Mouse (Mus musculus): ENCODE data around the gene Cdk20. TPM values are rescaled to one million over a fixed set of nuclear protein-coding genes. Genes with fewer than 3 reads are reported as not detected.
"Not testable (repeated sequence)": the region's sequence is repeated elsewhere in the genome, so short reads cannot be mapped to it uniquely, and the experiment has no call there.

The Cdk20 gene
- total RNA-seq, 2 experiments from 2014 or later: 13.0 to 13.3 TPM

DNA sequence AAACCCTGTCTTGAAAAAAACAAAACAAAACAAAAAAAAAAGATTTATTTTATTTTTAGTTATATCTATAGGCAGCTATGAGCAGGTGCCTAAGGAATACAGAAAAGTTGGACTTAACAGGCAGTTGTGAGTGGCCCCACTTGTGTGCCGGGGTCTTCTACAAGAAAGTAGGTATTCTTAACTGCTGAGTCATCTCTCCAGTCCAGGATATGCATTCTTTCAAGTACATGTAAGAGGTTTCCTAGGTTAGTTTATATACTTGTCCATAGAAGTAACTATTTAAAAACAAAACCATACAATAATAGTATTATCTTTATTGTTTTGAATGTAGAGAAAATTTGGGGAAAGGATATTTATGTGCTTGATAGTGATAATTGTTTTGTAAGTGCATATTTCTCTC lies 11.3 kb upstream of the Cdk20 start:
- no peak for DNase-seq (ENCODE audit: extremely low spot score in 1 of 2, low spot score in 2 of 2)
- intact Hi-C loops (cut with DNase I): no loop called here

DNA sequence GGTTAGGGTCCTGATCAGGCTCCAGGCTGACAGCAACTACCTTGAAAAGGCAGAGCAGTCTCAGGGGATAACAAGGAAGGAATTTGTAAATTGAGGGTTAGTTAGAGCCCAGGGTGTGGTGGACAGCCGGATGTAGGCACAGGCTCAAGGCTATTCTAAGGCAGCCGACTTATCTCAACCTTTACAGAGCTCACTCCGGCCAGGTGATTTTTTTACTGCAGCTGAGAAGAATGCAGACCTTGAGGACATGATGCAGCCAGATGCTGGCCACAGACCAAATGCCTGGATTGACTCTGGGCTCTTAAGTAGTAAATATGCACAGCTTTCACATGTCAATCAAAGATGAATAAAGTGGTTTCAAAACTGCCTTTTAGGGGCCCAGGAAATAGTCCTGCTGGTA lies 10.7 kb upstream of the Cdk20 start:
- intact Hi-C loops (cut with DNase I): no loop called here
- no peak for DNase-seq (ENCODE audit: extremely low spot score in 1 of 2, low spot score in 2 of 2)

DNA sequence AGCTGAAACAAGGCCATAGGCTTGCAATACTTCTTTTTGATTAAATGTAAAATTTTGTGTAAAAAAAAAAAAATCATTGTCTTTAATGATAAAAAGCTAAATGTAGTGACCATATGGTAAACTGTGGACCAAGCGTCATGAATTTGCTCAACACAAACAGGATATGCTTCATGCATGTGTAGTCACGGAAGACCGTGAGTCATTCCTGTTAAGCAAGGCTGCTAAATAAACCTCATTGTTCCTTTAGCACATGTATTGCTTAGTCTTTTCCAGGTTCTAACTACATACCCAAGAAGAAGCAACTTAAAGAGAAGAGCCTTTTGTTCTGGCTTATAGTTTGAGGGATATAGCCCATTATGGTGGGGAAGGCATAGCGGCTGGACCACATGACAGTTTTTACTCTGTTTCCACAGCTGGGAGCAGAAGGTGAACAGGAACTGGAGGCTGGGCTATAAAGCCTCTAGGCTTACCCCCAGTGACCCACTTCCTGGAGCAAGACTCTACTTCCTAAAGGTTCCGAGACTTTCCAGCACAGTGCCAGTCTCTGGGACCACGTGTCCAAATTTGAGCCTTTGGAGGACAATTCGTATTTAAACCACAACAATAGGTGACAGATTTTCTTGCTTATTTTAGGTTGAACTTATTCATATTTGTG lies 10.0 kb upstream of the Cdk20 start:
- no peak for DNase-seq (ENCODE audit: extremely low spot score in 1 of 2, low spot score in 2 of 2)
- intact Hi-C loops (cut with DNase I): no loop called here

DNA sequence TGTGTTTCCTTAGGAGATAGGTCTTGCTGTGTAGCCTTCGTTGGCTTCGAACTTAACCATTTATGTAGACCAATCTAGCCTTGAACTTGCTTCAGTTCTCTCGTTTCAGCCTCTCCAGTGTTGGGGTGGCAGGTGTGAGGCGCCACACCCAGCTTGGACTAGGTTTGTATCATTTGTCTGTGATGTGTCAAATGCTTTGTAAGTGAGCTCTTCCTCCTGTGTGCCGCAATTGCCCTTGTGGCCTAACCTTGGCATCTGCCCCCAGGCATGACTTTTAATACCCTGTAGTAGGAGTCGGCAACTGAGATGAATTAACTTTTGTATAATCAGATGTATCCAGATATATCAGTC lies 9.5 kb upstream of the Cdk20 start:
- intact Hi-C loops (cut with DNase I): no loop called here
- DNase-seq (ENCODE audit: extremely low spot score in 1 of 2, low spot score in 2 of 2): no peak

DNA sequence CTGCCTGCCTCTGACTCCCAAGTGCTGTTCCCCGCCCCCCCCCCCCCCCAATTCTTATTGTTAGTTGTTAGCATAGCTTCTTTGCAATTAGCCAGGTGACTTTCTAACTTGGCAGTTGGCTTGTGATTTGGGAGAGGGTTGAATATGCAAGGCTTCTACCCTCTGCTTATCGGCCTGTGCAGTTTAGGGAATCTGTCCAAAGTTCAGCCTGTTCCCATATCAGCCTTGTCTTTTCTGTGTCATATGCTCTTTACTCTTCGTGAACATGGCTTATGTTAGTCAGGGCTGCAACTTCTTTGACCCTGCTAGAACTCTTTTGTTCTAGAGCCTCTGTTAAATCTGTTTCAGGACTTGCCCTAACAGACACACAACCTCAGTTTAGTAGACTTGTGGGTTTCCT lies 7.8 kb upstream of the Cdk20 start:
- intact Hi-C loops (cut with DNase I): no loop called here

DNA sequence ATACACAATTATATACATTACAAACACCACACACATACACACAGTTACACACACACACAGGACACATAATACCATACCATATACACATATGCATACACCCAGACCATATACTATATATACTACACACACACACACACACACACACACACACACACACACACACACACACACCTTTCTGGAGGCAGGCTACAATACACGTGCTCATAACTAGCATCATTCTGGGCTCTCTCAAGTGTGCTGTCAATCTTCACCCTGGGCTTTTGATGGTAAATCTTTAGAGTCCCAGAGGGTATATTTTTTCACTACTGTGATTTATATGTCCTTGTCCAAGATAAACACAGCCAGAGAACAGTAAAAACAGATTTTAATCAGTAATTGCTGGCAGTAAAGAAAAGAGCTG lies 6.8 kb upstream of the Cdk20 start:
- intact Hi-C loops (cut with DNase I): no loop called here

More for the DNA sequence above, 7.8 kb upstream of the Cdk20 start:
- DNase-seq (ENCODE audit: extremely low spot score in 1 of 2, low spot score in 2 of 2): no peak

DNA sequence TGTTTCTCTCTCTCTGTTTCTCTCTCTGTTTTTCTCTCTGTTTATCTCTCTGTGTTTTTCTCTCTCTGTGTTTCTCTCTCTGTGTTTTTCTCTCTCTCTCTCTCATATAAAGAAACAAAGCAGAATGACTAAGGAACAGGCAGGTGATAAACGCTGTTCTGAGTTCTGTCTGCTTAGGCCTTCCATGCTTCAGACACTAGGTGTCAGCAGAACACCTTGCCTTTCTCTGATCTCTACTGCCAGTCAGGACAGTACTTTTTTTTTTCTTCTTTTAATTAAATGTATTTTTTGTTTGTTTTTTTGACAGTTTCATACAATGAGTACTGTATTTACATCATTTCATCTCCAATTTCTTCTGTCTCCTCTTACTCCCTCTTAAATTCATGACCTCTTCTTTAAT lies 2.8 kb upstream of the Cdk20 start:
- intact Hi-C loops (cut with DNase I): no loop called here
- no peak for DNase-seq (ENCODE audit: extremely low spot score in 1 of 2, low spot score in 2 of 2)

More for the DNA sequence above, 6.8 kb upstream of the Cdk20 start:
- no peak for DNase-seq (ENCODE audit: extremely low spot score in 1 of 2, low spot score in 2 of 2)

DNA sequence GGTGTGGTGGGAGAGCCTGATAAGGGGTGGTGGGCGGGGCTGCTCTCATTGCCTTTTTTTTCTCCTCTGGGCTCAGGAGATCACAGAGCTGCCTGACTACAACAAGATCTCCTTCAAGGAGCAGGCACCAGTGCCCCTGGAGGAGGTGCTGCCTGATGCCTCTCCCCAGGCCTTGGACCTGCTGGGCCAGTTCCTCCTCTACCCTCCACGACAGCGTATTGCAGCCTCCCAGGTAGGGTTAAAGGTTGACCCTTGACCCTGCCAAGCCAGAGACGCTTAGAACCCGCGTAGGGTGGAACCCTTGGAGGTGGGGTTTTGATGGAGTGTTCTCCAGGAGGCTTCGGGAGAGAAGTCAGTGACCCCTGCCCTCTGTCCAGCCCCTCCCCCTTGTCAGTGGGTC lies 5.7 kb downstream of the Cdk20 start:
- DNase-seq (ENCODE audit: extremely low spot score in 1 of 2, low spot score in 2 of 2): no peak
- intact Hi-C loops (cut with DNase I): loop anchor here (5.0 to 10.0 kb wide), 2 partner anchors 190 to 253 kb away; no protein-coding TSS in a partner anchor

DNA sequence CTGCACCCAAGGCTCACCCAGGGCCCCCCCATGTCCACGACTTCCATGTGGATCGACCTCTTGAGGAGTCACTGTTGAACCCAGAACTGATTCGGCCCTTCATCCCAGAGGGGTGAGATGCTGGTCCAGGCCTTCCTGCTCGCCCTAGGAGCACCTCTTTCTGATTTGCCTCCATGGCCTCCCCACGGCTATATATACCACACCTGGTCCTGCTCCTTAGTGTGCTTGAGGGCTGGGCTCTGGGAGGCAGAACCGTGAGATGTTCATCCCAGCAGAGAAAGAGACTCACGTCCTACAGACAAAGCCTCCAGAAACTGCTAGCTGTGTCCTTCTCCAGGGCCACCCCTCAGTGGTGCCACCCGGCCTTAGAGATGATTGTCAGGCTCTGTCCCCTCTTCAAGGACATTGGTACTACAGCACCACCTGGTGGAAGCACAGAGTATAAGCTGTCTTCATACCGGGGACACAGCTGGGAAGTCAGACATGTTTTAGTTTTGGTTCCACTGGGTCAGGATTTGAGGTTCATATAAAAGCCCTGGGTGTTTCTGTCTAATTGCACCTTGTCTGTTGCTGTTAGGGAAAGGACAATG lies 6.8 kb downstream of the Cdk20 start:
- DNase-seq (ENCODE audit: extremely low spot score in 1 of 2, low spot score in 2 of 2): peak; percentile 41 to 81
- intact Hi-C loops (cut with DNase I): loop anchor here (1.0 to 10.0 kb wide), 3 partner anchors 124 to 254 kb away; no protein-coding TSS in a partner anchor

DNA sequence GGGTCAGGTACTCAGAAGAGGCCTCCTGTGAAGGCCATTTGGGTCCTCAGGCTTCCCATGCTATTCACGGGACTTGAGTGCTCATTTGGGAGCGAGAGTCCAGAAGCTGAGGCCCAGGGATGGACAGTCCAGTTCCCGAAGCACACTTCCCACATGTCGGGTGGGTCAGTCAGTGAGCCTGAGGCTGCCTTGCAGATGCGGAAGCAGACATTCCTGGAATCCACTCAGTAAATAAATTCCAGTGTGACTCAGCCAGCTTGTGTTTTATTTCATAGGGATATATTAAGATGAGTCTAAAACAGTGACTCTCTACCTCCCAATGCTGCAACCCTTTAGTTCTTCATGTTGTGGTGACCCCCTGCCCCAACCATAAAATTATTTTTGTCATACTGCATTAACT lies 7.4 kb downstream of the Cdk20 start:
- no peak for DNase-seq (ENCODE audit: extremely low spot score in 1 of 2, low spot score in 2 of 2)
- intact Hi-C loops (cut with DNase I): loop anchor here (1.0 to 10.0 kb wide), 3 partner anchors 124 to 255 kb away; no protein-coding TSS in a partner anchor

DNA sequence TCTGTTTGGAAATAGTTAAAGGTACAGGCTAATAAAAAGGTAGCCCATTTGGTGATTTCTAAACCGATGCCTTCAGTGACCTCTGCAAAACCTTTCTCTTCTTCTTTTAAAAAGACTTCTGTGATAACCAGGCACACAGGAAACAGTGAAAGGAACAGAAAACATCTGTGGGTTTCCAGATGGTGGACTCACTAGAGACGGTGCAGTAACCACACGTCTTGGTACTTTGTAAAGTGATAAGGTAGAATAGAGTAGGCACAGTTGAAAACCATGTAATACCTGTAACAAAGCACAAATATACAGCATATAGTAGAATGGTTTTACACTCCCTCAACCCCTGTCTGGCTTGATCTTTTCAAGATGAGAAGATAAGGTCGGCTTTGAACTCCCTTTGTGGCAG lies 8.5 kb downstream of the Cdk20 start:
- intact Hi-C loops (cut with DNase I): loop anchor here (5.0 to 10.0 kb wide), 3 partner anchors 134 to 802 kb away; partner anchors contain the start of gene Mfsd14b

DNA sequence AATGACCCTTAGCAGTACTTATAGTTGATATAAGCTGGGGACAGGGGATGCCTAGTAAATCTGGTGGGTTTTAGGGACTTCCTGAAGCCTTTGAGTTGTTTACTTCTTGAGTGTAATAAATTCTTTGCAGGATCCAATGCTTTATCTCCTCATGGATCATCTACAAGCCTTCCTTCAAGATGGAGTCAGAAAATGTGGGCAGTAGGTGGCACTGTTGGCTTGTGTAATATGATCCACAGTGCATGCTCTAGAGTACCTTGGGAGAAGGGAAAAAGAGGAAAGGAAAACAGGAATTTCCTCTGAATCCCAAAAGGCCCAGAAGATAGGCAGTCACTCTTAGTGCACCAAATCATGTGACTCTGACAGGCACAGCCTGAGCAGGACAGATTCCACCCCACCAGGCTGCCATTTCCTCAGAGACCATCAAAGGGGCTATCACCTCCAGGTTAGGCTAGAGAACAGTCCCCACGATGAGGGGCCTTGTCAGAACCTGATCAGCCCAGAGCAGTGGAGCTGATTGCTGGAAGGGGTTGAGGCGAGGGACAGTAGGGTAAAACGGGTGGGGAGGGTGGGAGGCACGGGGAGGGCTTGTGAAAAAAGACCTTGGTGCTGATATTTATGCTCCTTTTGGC lies 11.3 kb downstream of the Cdk20 start:
- DNase-seq (ENCODE audit: extremely low spot score in 1 of 2, low spot score in 2 of 2): peak; percentile 56 to 62
- intact Hi-C loops (cut with DNase I): loop anchor here (5.0 to 10.0 kb wide), 3 partner anchors 131 to 799 kb away; partner anchors contain the start of gene Mfsd14b

More for the DNA sequence above, 8.5 kb downstream of the Cdk20 start:
- DNase-seq (ENCODE audit: extremely low spot score in 1 of 2, low spot score in 2 of 2): no peak

DNA sequence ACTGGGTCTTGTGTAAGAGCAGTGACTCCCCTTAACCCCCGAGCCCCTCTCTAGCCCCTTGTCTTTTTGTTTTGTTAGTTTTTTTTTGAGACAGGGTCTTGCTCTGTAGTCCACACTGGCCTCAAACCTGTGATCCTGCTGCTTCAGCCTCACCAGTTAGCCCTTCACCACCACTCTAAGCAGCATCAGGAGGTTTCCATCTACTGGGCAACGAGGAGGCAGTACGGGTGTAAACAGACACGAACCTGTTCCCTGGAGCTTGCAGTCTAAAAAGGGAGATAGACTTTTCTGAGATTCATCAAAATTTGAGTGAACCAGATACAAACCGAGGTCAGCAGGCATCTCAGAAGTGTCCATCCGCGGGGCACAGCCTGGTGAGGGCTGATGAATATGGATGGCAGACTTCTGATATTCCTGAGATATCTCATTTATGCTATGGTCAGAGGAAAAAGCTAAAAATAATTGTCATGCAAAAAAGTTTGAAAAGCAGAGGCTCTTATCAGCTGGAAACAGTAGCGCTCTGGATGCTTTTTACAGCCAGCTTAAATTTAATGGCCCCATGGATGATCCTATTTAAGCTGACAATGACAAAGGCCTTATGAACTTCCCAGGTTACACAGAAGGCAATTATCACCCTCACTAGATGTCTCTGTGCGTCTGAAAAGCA lies 13.3 kb downstream of the Cdk20 start:
- no peak for DNase-seq (ENCODE audit: extremely low spot score in 1 of 2, low spot score in 2 of 2)
- intact Hi-C loops (cut with DNase I): loop anchor here (5.0 to 10.0 kb wide), 3 partner anchors 129 to 669 kb away; partner anchors contain the start of gene Mfsd14b

DNA sequence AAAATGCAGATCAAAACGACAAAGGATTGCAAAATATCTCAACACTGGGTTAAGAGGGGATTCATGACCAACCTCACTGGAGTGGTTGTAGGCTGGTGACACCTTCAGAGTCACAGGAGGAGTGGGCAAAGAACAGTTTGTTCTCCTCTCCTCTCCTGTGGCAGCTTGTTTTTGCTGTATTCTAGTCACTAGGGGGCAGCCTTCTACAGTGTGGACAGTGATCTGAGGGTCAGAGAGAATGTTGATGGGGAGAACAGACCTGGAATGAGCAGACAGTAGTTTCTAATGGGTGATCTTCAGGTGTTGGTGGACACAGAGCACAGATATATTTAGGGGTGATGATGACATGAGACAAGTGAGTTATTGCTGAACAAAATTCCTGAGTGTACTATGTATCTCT lies 15.8 kb downstream of the Cdk20 start:
- intact Hi-C loops (cut with DNase I): loop anchor here (2.0 to 10.0 kb wide), 4 partner anchors 127 to 667 kb away; partner anchors contain the start of genes Cntnap3 and Mfsd14b
- no peak for DNase-seq (ENCODE audit: extremely low spot score in 1 of 2, low spot score in 2 of 2)

DNA sequence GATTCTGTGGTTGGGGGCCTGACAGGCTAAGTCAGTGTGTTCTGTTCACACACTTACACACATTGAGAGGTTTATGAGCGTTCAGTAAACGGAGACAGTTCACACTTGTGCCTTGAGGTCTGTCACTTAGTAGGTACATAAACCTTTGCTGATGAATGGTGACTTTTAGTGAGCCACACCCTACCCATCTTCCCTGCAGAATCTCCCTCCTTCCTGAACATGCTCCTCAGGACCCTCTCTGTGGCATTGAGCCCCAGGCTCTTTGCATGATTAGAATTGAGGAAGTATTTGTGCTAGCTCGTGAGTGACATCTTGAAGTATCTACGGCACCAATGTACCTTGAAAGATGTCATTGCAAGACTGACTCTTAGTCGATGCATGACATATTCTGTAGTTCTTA lies 16.6 kb downstream of the Cdk20 start:
- intact Hi-C loops (cut with DNase I): loop anchor here (2.0 to 10.0 kb wide), 4 partner anchors 126 to 666 kb away; partner anchors contain the start of genes Cntnap3 and Mfsd14b
- no peak for DNase-seq (ENCODE audit: extremely low spot score in 1 of 2, low spot score in 2 of 2)

DNA sequence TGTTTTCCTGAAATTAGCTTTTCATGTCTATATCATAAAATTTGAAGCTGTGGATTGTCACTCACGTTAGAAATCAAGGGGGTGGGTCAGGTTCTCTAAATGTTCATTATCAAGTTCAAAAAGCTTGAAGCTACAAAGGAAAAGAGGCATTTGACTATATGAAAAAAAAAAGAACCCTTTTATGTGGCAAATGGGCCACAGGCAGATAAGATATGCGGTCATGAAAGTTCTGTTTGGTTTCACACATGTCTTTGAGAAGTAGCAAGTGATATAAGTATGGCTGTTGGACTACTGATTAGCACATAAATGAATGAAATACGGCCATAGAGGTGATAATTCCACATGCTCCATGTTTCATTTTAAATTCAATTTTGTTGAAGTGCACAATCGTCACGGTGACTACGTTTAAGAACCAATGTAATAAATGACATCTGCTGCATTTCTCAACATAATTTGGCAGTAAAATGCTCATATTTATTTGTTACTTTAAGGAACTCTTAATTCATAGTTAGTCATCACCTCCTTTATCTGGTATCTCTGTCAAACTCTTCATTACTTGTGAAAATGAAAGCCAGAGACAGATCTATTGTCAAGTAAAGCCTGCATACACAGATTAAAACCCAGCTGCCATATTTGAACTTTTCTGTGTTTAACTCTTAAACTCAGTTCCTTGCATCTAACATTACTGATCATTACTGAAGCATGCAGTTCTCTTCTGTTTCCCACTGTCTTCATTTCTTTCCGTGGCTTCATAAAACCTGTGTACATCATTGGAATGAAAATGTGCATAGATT lies 18.1 kb downstream of the Cdk20 start:
- DNase-seq (ENCODE audit: extremely low spot score in 1 of 2, low spot score in 2 of 2): no peak
- intact Hi-C loops (cut with DNase I): no loop called here

DNA sequence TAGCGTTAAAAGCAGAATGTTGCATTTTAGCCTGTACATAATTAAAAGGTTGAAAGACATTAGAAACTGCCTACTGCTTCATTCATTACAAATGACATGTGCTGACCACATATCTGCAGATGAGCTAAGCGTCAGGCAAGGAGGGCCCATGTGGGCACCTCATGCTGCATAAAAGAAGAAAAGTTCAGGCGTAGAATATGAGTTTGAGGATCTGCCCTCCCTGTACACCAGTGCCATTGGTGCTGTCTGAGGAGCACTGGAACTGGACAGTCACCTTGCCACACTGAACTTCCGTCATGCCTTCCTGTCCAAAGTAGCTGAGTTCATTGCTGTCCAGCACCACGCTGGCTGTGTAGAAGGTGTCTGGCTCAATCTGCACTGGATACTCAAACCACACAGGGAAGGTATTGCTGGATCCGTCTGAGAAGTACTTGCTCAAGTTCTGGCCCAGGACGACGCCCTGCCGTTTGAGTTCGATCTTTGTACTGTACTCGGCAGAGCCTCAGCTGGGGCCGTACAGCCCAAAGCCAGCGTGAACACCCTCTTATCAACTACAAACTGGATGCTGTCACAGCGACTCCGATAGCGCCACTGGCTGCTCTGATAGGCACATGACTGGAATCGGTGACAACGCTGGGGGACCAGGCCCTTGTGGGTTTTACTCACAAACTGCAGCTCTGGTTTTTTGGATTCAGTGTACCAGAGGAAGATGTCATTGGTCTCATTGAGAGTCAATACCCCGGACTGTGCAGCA lies 25.3 kb downstream of the Cdk20 start:
- intact Hi-C loops (cut with DNase I); DNase-seq (ENCODE audit: extremely low spot score in 1 of 2, low spot score in 2 of 2): not testable (repeated sequence)

DNA sequence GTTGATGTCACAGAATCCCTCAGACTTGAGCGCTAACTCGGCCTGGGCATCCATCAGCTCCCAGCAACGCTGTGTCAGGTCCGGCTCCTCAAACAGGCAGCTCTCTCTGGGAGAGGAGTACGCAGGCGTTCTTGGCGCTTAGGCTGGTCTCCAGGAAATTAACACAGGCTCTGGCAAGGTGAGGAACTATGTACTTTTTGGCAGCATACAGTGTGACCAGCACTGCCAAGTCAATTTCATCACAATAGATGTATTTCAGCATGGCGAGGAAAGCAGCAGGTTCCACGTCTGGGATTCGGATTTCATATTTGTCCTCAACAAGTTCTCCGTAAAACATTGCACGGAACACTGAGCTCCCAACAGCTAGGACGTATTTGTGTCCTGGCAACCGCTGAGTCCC lies 26.1 kb downstream of the Cdk20 start:
- intact Hi-C loops (cut with DNase I): no loop called here
- no peak for DNase-seq (ENCODE audit: extremely low spot score in 1 of 2, low spot score in 2 of 2)
